Mouse (Mus musculus) thymus, postnatal 14 days (tissue): ENCODE results near the gene Gstp3.

Experiments
- DNase-seq: peaks from one replicate; pipeline ENCODE4 v3.0.0; 2021

Gstp3 gene

GRCm38 (mm10) chr19:4033742-4034141 lies 25.6 kb downstream of the Gstp3 start:
- DNase-seq = no peak

GRCm38 (mm10) chr19:4033298-4033697 lies 26.1 kb downstream of the Gstp3 start:
- no peak for DNase-seq

GRCm38 (mm10) chr19:4032668-4033067 lies 26.7 kb downstream of the Gstp3 start:
- no peak for DNase-seq

GRCm38 (mm10) chr19:4027576-4027975 lies 31.8 kb downstream of the Gstp3 start:
- DNase-seq = no peak

- no peak for DNase-seq
Measured at GRCm38 (mm10) chr19:4023185-4023584, 36.2 kb downstream of the Gstp3 start.

- peak; percentile 66 for DNase-seq
Measured at GRCm38 (mm10) chr19:4018743-4019583, 40.4 kb downstream of the Gstp3 start.

GRCm38 (mm10) chr19:4017921-4018587 lies 41.3 kb downstream of the Gstp3 start:
- no peak for DNase-seq

GRCm38 (mm10) chr19:4015635-4016034 lies 43.7 kb downstream of the Gstp3 start:
- no peak for DNase-seq

- DNase-seq = no peak
Measured at GRCm38 (mm10) chr19:4014802-4015201, 44.6 kb downstream of the Gstp3 start.

GRCm38 (mm10) chr19:4013066-4013465 lies 46.3 kb downstream of the Gstp3 start:
- DNase-seq = no peak

- DNase-seq = peak; percentile 96
Measured at GRCm38 (mm10) chr19:4012432-4013022, 46.8 kb downstream of the Gstp3 start, which contains the start of gene Ndufv1. Gene Ndufv1 (minus strand): TSS chr19:4012806.

- DNase-seq = no peak
Measured at GRCm38 (mm10) chr19:4011086-4011485, 48.3 kb downstream of the Gstp3 start.
